Mouse (Mus musculus) liver, postnatal 0 days (tissue): ENCODE results near the gene Eef1akmt2.

Source experiments
- CTCF ChIP-seq: sonication (generic); IDR thresholded peaks from 2 replicates; pipeline ENCODE4 v1.5.1; 2016; ENCODE audit warnings: antibody characterized with exemption, low read depth
- EP300 ChIP-seq: IDR thresholded peaks from 2 replicates; pipeline ENCODE4 v1.6.1; 2016; ENCODE audit warnings: antibody characterized with exemption, low read depth, mild to moderate bottlenecking

- no peak for TF ChIP-seq CTCF
- TF ChIP-seq EP300 = no peak
These were observed 37.7 kb upstream of the Eef1akmt2 start for GRCm38 (mm10) chr7:132890201-132890600.
